Mouse (Mus musculus) T-helper 2 cell (primary cell): Measurements from ENCODE around the gene Olfr1110.
"Not testable (repeated sequence)": the region's sequence is repeated elsewhere in the genome, so short reads cannot be mapped to it uniquely, and the experiment has no call there.

ENCODE experiments used
- in situ Hi-C: fragments of 300-600 bp; cut with MboI, MseI; formaldehyde crosslinking; loops from one replicate; pipeline ENCODE4 v1.15.1; 2025; ENCODE audit warnings: high pct_unique_total_duplicates

Olfr1110 gene

GRCm38 (mm10) chr2:87140200-87140599, at the start of gene Olfr1110:
Gene Olfr1110 (minus strand): TSS chr2:87140300.
- in situ Hi-C loops: no loop called here

- in situ Hi-C loops: no loop called here
Measured at GRCm38 (mm10) chr2:87187498-87187897, 47.4 kb upstream of the Olfr1110 start, which contains the start of gene Olfr1112. Gene Olfr1112 (plus strand): TSS chr2:87187798.

- in situ Hi-C loops: not testable (repeated sequence)
Measured at GRCm38 (mm10) chr2:87167731-87168130, 27.6 kb upstream of the Olfr1110 start.

- in situ Hi-C loops: no loop called here
Measured at GRCm38 (mm10) chr2:87152524-87152923, 12.4 kb upstream of the Olfr1110 start, which contains the start of gene Olfr1111. Gene Olfr1111 (minus strand): TSS chr2:87152624.

DNA sequence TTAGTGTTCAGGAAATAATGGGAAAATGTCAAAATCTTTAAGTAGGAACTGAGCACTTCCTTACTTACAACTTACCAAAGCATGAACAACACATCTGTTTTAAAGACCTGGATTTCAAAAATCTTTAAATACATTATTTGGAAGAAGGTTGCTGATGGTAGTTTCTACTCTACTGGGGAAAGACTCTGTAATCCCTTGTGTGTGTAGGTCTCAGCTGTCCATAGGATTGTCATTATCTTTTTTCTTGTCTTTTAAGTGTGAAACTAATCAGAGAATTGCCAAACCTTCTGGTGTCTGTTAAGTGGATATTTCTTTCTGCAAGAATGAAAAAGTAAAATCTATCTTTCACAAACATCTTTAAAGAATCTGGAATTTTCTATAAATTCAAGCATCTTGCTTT, 25.6 kb downstream of the Olfr1110 start, which contains the start of gene Olfr259:
Olfr259 (minus strand) TSS at position 101 of the 400 bp plus-strand sequence.
- in situ Hi-C loops: no loop called here

GRCm38 (mm10) chr2:87095908-87096307, 44.2 kb downstream of the Olfr1110 start, which contains the start of gene Olfr1109:
Gene Olfr1109 (minus strand): TSS chr2:87096008.
- in situ Hi-C loops: no loop called here
